Mouse (Mus musculus): Measurements from ENCODE around the gene Acsf2. TPM values are rescaled to one million over a fixed set of nuclear protein-coding genes. Genes with fewer than 3 reads are reported as not detected.
A peak's percentile ranks its signal among the peaks of the same experiment; 100 is the strongest.

Gene Acsf2
- polyA plus RNA-seq, 1 experiment from 2014 or later, result 7.0 TPM

- Histone ChIP-seq H3K27me3 (ENCODE audit: insufficient read depth, low read length) (no peaks in the 10 kb centered on the region), H3K27ac (no peak overlapping the region), H3K36me3 (ENCODE audit: insufficient read depth, low read length) (no peaks in the 10 kb centered on the region), H3K4me2 (ENCODE audit: low read length) (no peak overlapping the region), H3K4me3 (replicated peaks; ENCODE audit: low read depth, low read length) (no peak overlapping the region), H3K9me3 (replicated peaks; ENCODE audit: low read length) (no peaks in the 10 kb centered on the region), H3K4me1 (replicated peaks; ENCODE audit: insufficient read depth, low read length) (peaks cover 13% of the 10 kb centered on the region; the same call in 1 of the 2 replicates), H3K9ac (ENCODE audit: low read depth, low read length) (no peak overlapping the region)
- WGBS, result 89% methylated on average over 7 of the region's 7 CpGs
- TF ChIP-seq CTCF (IDR thresholded peaks at IDR 0.05; ENCODE audit: low read depth), result no peak
- ATAC-seq (replicated peaks; ENCODE audit: low FRiP score, low read depth) (no peak), DNase-seq (ENCODE audit: low spot score) (no peak)
Measured at GRCm38 (mm10) chr11:94567326-94567725, 34.3 kb downstream of the Acsf2 start.

DNA sequence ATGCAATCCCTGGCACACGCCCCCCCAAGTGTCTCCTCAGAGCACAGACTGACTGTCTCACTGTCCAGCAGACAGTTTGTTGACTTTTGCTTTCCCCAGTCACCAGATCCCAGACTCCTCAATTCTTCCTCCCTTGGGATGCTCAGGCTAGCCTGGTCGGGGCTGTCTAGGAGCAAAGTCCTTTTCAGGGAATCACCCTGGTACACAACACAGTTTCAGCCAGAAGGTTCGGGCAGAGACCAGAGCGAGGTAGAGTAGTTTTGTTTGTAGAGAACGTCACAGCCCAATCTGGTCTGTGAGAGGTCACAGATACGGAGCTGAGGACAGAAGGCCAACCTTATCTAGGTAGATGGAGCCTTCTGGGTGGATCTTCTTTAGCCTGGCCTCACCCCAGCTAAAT, 35.1 kb downstream of the Acsf2 start:
- 60% methylated on average over 6 of the region's 6 CpGs for WGBS
- no peaks in the 10 kb centered on the region for H3K36me3 ChIP-seq (ENCODE audit: insufficient read depth, low read length)
- H3K27me3 ChIP-seq (ENCODE audit: insufficient read depth, low read length), result no peaks in the 10 kb centered on the region
- H3K27ac ChIP-seq, result no peak overlapping the region
- H3K4me1 ChIP-seq (replicated peaks; ENCODE audit: insufficient read depth, low read length), result peaks cover 13% of the 10 kb centered on the region; the same call in 1 of the 2 replicates
- DNase-seq (ENCODE audit: low spot score), result no peak
- no peak for ATAC-seq (replicated peaks; ENCODE audit: low FRiP score, low read depth)
- no peak for TF ChIP-seq CTCF (IDR thresholded peaks at IDR 0.05; ENCODE audit: low read depth)
- no peak overlapping the region for H3K4me2 ChIP-seq (ENCODE audit: low read length)
- no peak overlapping the region for H3K9ac ChIP-seq (ENCODE audit: low read depth, low read length)
- no peaks in the 10 kb centered on the region for H3K9me3 ChIP-seq (replicated peaks; ENCODE audit: low read length)
- H3K4me3 ChIP-seq (replicated peaks; ENCODE audit: low read depth, low read length), result no peak overlapping the region

- Histone ChIP-seq H3K27me3 (ENCODE audit: insufficient read depth, low read length) (no peaks in the 10 kb centered on the region), H3K4me3 (replicated peaks; ENCODE audit: low read depth, low read length) (no peak overlapping the region), H3K9me3 (replicated peaks; ENCODE audit: low read length) (no peaks in the 10 kb centered on the region), H3K27ac (no peak overlapping the region), H3K9ac (ENCODE audit: low read depth, low read length) (no peak overlapping the region), H3K36me3 (ENCODE audit: insufficient read depth, low read length) (no peaks in the 10 kb centered on the region), H3K4me1 (replicated peaks; ENCODE audit: insufficient read depth, low read length) (peaks cover 13% of the 10 kb centered on the region; the same call in 1 of the 2 replicates), H3K4me2 (ENCODE audit: low read length) (peak overlapping the region; percentile 40)
- WGBS, result 40% methylated on average over 16 of the region's 16 CpGs
- ATAC-seq (replicated peaks; ENCODE audit: low FRiP score, low read depth) (no peak), DNase-seq (ENCODE audit: low spot score) (no peak)
- TF ChIP-seq CTCF (IDR thresholded peaks at IDR 0.05; ENCODE audit: low read depth), result peak; percentile 40
Measured at GRCm38 (mm10) chr11:94565151-94565479, 36.6 kb downstream of the Acsf2 start.

GRCm38 (mm10) chr11:94564437-94565150, 37.1 kb downstream of the Acsf2 start, which contains the start of gene Chad:
Chad (plus strand) TSS chr11:94565047.
- DNase-seq (ENCODE audit: low spot score), result peak; percentile 73
- peak within 1 kb of the TSS; percentile 40 for H3K4me2 ChIP-seq (ENCODE audit: low read length)
- peaks cover 13% of the 10 kb centered on the region; the same call in 1 of the 2 replicates for H3K4me1 ChIP-seq (replicated peaks; ENCODE audit: insufficient read depth, low read length)
- H3K27ac ChIP-seq, result no peak within 1 kb of the TSS
- 12% methylated on average over 35 of the region's 35 CpGs for WGBS
- no peaks in the 10 kb centered on the region for H3K36me3 ChIP-seq (ENCODE audit: insufficient read depth, low read length)
- no peaks in the 10 kb centered on the region for H3K9me3 ChIP-seq (replicated peaks; ENCODE audit: low read length)
- peak; percentile 44; the same call in 1 of the 2 replicates for TF ChIP-seq CTCF (IDR thresholded peaks at IDR 0.05; ENCODE audit: low read depth)
- H3K9ac ChIP-seq (ENCODE audit: low read depth, low read length), result peak within 1 kb of the TSS; percentile 36; the same call in 1 of the 2 replicates
- H3K27me3 ChIP-seq (ENCODE audit: insufficient read depth, low read length), result no peaks in the 10 kb centered on the region
- ATAC-seq (replicated peaks; ENCODE audit: low FRiP score, low read depth), result peak; percentile 52; the same call in 1 of the 2 replicates
- H3K4me3 ChIP-seq (replicated peaks; ENCODE audit: low read depth, low read length), result peak within 1 kb of the TSS; percentile 3

DNA sequence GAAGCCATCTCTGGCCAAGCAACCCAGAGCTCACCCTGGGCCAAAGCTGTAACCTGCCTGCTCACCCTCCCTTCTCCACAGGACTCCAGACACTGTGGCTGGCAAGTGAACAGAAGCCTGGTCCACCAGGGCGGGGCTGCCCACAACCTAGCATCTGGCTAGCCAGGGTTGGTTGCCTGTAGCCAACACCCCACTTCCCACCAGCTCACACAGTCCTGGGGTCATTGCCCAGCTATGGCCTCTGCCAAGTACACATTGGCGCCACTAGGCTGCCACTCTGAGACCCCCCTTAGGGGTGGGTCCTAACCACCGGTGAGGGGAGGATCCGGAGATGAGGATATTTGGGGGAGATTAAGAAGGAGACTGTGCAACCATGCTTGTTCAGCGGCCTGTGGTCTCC, 37.9 kb downstream of the Acsf2 start:
- Histone ChIP-seq H3K4me1 (replicated peaks; ENCODE audit: insufficient read depth, low read length) (peaks cover 13% of the 10 kb centered on the region; the same call in 1 of the 2 replicates), H3K4me2 (ENCODE audit: low read length) (peak overlapping the region; percentile 40), H3K27ac (no peak overlapping the region), H3K4me3 (replicated peaks; ENCODE audit: low read depth, low read length) (no peak overlapping the region; the same call in 1 of the 2 replicates), H3K27me3 (ENCODE audit: insufficient read depth, low read length) (no peaks in the 10 kb centered on the region), H3K9me3 (replicated peaks; ENCODE audit: low read length) (no peaks in the 10 kb centered on the region), H3K36me3 (ENCODE audit: insufficient read depth, low read length) (0 out of 2 replicates have a peak, but pooled peaks cover 4% of the 10 kb centered on the region), H3K9ac (ENCODE audit: low read depth, low read length) (peak overlapping the region; percentile 36; the same call in 1 of the 2 replicates)
- ATAC-seq (replicated peaks; ENCODE audit: low FRiP score, low read depth) (0 out of 2 replicates have a peak, but pooled peaks have one; percentile 16), DNase-seq (ENCODE audit: low spot score) (no peak)
- WGBS, result 62% methylated on average over 5 of the region's 5 CpGs
- TF ChIP-seq CTCF (IDR thresholded peaks at IDR 0.05; ENCODE audit: low read depth), result no peak

DNA sequence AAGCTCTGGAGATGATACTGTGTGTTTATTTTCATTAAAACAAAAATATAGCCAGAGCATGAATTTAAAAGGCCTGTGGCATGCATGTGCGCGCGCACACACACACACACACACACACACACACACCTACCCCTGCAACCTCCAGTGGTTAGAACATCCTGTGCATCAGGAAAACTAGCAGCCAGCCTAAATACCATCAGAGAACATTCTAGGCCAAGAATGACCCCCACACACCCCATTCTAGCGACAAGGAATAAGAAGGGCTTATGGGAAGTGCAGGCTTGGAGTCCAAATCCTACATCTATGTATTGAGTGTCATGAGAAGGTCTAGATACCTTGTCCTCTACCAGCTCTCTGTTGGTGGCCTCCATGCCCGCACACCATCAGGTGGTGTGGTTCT, 38.3 kb downstream of the Acsf2 start:
- TF ChIP-seq CTCF (IDR thresholded peaks at IDR 0.05; ENCODE audit: low read depth), result no peak
- no peak for ATAC-seq (replicated peaks; ENCODE audit: low FRiP score, low read depth)
- Histone ChIP-seq H3K4me2 (ENCODE audit: low read length) (no peak overlapping the region), H3K27ac (no peak overlapping the region), H3K9me3 (replicated peaks; ENCODE audit: low read length) (no peaks in the 10 kb centered on the region), H3K4me3 (replicated peaks; ENCODE audit: low read depth, low read length) (no peak overlapping the region), H3K36me3 (ENCODE audit: insufficient read depth, low read length) (0 out of 2 replicates have a peak, but pooled peaks cover 4% of the 10 kb centered on the region), H3K4me1 (replicated peaks; ENCODE audit: insufficient read depth, low read length) (peaks cover 13% of the 10 kb centered on the region; the same call in 1 of the 2 replicates), H3K9ac (ENCODE audit: low read depth, low read length) (no peak overlapping the region), H3K27me3 (ENCODE audit: insufficient read depth, low read length) (no peaks in the 10 kb centered on the region)
- 98% methylated on average over 5 of the region's 5 CpGs for WGBS
- DNase-seq (ENCODE audit: low spot score), result no peak
